Mouse (Mus musculus) frontal cortex, postnatal 36 days (tissue): ENCODE results near the gene Arl8a.

Experiments used
- DNase-seq, 2 experiments: peaks; one replicate each; pipeline ENCODE4 v3.0.0; 2022; ENCODE audit warnings: low spot score in 2 of 2

Gene Arl8a

DNA sequence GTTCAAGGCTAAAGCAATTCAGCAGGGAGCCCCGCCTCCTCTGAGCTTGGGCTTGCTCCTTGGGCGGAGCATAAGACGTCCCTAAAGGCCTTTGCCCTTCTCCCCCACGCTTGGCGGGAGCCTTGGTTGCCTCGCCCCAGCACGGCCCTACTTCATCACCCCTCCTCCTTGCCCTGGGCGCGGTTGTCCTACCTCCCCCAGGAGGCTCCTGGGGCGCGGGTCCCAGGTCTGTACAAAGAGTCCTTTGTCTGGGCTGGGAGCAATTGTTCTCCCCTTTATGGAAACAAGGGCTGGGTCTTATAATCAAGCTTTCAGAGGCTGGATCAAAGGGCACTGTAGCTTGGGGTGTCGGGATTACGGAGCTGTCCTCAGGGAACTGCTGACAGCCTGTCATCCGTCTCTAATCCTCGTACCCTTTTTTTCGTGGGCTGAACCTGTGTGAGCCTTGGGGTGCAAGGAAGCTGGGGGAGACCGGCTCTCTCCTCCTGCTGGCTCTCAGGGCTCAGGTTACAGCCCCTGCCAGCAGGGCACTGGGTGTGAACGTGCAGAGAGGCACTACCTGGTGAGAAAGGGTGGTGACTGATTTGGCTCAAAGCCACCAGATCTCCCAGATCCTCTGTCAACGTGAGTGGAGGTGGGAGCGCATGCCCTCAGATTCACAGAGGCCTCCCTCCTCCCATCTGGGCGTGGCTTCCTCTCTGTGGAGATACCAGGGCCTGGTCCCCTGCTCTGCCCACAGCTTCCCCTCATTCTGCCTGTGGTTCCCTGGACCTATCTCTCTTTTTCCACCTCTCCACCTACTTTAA is 52.6 kb downstream of the Arl8a start:
- no peak for DNase-seq

- no peak for DNase-seq
Observed at GRCm38 (mm10) chr1:135200400-135200799, 53.8 kb downstream of the Arl8a start.

- no peak for DNase-seq
Observed at GRCm38 (mm10) chr1:135204196-135205126, 57.8 kb downstream of the Arl8a start.

- DNase-seq, result no peak
Observed at GRCm38 (mm10) chr1:135205257-135205656, 58.6 kb downstream of the Arl8a start.
